Mouse (Mus musculus) Patski (cell line): ENCODE data around the gene Ckap2l. TPM values are rescaled to one million over a fixed set of nuclear protein-coding genes. Genes with fewer than 3 reads are reported as not detected.
A peak's percentile ranks its signal among the peaks of the same experiment; 100 is the strongest.

Experiments used
- ATAC-seq: fragments of 100-300 bp; one replicate; pipeline ENCODE4 v1.8.0; 2021
- CTCF ChIA-PET: fragments of 350-600 bp; sonication (Branson Sonifier 250); formaldehyde crosslinking; loops from one replicate; lab custom pipeline; 2022; ENCODE audit warnings: inconsistent platforms; lab: Charles Lee
- POLR2A ChIA-PET: fragments of 350-600 bp; sonication (Branson Sonifier 250); formaldehyde crosslinking; loops from one replicate; lab custom pipeline; 2022; ENCODE audit warnings: antibody characterized with exemption, inconsistent platforms; lab: Charles Lee
- DNase-seq: peaks from one replicate; pipeline ENCODE4 v3.0.0-alpha.2; 2011; ENCODE audit warnings: low read depth, low spot score
- H3K27me3 ChIP-seq: fragments of 371-371 bp; one replicate; pipeline ENCODE4 v1.5.1; 2021
- CTCF ChIP-seq: fragments of 100-300 bp; IDR thresholded peaks from one replicate; pipeline ENCODE4 v1.5.1; 2021
- in situ Hi-C: fragments of 300-500 bp; cut with MboI; formaldehyde crosslinking; loops from 3 replicates; pipeline ENCODE4 v1.11.1; 2018; ENCODE audit warnings: low pct_unique_long_range_greater_than_20kb, mixed read lengths
- polyA plus RNA-seq: library from polyadenylated mRNA; unstranded; gene quantifications from one replicate; pipeline ENCODE4 v1.2.3, GENCODE M21; 2021

The Ckap2l gene
- 27.6 TPM for polyA plus RNA-seq

DNA sequence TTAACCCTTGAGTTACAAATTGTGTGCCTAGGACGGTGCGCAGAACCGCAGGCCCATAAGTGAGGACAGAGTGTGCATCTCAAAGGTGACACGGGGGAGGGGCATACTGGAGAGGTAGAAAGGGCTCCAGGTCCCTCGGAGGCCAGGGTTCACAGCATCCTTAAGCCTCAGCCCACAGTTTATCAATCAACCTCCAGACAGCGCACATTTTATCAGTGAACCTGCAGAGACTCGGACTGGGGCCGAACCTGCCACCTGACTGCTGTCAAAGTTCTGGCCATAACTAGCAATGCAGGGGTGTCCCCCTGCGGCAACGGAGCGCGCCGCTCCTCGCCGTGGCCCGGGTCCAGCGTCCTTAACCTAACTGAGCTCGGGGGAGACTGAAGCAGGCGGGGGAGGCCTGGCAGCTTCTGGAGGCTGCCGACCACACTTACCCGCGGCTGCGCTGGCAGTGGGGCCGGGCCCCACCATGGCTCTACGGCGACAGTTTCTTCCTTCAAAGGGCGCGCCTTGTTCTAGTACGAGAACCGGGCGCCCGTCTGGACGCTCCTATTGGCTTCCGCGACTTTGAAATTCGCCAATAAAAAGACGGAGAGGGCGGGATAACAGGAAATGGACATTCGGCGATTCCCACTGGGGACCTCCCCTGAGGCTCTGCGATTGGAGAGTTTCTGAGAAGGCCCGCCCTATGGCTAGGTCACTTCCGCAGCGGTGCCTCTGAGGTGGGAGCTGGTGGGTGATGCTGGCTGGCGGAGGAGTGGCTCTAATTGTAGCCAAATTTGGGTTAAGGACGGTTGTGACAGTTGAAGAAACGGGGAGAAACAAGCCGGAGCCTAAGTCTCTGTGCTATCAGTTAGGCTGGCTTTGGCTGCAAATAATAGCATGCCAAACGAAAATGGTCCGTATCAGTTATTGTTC, at the start of gene Ckap2l:
Gene Ckap2l (minus strand): TSS at position 542 of the 918 bp plus-strand sequence.
- DNase-seq (peak; percentile 81), ATAC-seq (peak; percentile 99)
- in situ Hi-C loops: no loop called here
- CTCF ChIA-PET: no interaction called here
- no peaks in the 10 kb centered on the region for H3K27me3 ChIP-seq
- TF ChIP-seq CTCF: no peak
- POLR2A ChIA-PET: interaction anchor here (0.7 kb wide), 1 partner anchor 28 kb away, joined by 6 read pairs; no protein-coding TSS in a partner anchor

DNA sequence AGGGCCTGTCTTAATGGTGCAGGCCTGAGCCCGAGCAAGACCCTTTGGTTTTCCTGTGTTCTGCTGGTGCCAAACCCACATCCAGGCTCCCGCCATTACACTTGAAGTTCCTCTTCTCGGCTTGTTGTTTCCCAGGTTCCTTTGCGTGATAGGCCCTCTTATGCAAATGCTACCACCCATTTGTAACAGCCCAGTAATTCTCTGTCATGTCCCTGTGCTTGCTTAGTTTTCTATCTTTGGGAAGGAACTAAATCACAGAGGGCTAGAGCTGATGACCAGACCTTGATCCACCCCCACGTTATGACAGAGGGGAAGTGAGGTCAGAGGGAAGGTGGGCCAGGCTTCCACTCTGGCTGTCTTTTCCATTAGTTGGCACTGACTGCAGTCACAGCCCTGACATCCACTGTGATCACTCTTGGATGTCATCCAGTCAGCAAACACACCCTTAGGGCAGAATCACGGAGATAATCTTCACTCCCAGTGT, 41.2 kb upstream of the Ckap2l start:
- TF ChIP-seq CTCF: no peak
- in situ Hi-C loops: no loop called here
- DNase-seq: peak; percentile 20
- ChIA-PET CTCF (no interaction called here), POLR2A (no interaction called here)
- H3K27me3 ChIP-seq: no peaks in the 10 kb centered on the region
- no peak for ATAC-seq

DNA sequence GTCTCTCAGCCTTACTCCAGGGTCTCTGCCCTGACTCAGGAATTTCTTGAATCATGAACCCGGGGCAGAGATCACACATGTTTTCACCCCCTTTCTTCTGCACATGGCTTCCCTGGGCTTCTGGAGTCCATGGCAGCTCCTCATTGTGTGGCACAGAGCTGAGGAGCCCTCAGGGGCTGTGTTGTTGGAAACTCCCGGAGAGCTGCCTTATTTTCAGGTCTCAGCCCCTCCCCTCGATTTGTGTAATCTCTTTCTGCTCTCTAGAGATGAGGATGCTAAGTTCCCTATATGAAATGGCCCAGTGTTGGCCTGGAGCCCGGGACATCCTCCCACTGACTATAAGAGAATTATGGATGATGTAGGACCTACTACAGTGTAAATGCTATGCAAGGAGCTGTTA, 36.5 kb upstream of the Ckap2l start:
- CTCF ChIA-PET: no interaction called here
- POLR2A ChIA-PET: interaction anchor here (0.7 kb wide), 1 partner anchor 9 kb away, joined by 3 read pairs; no protein-coding TSS in a partner anchor
- in situ Hi-C loops: no loop called here
- no peak for DNase-seq
- no peaks in the 10 kb centered on the region for H3K27me3 ChIP-seq
- TF ChIP-seq CTCF: no peak
- ATAC-seq: no peak

DNA sequence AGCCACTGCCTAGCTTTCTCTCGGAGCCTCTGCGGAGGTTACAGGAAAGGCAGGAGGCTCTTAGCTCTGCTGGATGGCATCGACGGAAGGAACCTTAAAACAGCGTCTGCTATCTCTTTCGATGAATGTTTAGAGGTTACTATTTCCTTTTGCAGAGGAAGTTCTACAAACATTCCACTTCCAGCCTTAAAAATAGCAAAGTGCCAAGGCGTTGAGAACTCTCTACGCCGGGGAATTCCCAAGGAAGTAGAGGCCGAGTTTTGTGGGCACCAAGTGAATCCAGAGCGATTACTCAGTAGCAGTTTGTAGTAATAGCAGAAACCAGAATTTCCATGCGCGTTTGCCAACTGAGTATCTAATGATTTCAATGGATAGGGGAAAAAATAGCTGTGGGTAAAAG, 33.5 kb upstream of the Ckap2l start:
- ATAC-seq (peak; percentile 62), DNase-seq (peak; percentile 82)
- in situ Hi-C loops: no loop called here
- CTCF ChIA-PET: no interaction called here
- no peak for TF ChIP-seq CTCF
- no peaks in the 10 kb centered on the region for H3K27me3 ChIP-seq
- POLR2A ChIA-PET: no interaction called here

DNA sequence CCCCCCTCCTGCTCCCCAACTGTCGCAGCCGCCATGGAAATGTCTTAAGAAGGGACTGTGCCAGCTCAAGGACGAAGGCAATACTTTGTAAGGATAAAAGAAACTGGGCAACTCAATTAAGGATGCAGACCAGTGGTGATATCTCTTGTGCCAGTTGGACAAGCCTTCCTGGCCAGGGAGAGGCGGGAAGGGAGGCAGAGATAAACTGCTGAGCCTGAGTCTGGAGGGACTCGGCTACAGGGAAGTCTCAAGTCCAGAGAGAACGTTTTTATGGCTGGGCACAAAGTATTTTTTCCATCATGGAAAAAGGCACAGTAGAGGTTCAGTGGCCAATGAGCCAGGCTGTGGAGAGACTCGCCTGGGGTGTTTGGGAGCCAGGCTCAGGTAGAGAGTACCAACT, 33.0 kb upstream of the Ckap2l start:
- ChIA-PET CTCF (no interaction called here), POLR2A (no interaction called here)
- TF ChIP-seq CTCF: no peak
- DNase-seq (no peak), ATAC-seq (no peak)
- in situ Hi-C loops: no loop called here
- H3K27me3 ChIP-seq: no peaks in the 10 kb centered on the region

DNA sequence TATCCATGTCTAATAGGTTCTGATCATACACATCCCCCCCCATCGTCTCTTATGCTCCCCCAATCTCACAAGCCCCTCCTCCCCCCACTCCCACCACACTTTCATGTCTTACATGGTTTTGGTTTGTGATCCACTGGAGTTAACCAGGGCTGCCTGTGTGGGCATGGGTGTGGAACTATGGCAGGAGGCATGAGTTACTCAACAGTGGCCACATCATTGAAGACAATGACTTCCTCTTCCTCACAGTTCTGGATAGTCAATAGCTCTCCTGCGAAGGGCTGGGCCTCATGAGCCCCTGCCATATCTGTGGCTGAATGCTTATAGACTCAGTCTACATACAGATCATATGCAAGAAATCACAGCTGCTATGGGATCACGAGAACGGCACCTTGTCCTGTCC, 31.2 kb upstream of the Ckap2l start:
- POLR2A ChIA-PET: interaction anchor here (0.6 kb wide), 1 partner anchor 217 kb away, joined by 8 read pairs; no protein-coding TSS in a partner anchor
- in situ Hi-C loops: no loop called here
- CTCF ChIA-PET: no interaction called here
- TF ChIP-seq CTCF: no peak
- no peak for DNase-seq
- ATAC-seq: no peak
- no peaks in the 10 kb centered on the region for H3K27me3 ChIP-seq

DNA sequence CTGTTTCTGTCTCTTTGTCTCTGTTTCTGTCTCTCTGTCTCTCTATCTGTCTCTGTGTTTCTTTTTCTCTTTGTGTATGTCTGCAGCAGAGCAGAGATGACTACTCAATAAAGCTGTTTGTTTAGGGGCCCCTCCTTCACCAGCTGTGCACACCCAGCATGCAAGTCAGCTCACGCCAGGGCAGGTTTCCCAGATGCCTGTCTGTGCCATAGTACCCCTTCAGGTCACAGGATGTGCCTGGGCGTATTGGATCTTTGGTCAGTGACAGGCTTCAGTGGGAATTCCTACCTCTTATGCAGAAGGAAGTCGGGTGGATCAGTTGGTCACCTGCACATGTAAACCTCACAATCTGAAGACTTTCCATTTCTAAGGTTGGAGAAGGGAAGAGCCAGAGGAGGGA, 27.2 kb upstream of the Ckap2l start:
- no peaks in the 10 kb centered on the region for H3K27me3 ChIP-seq
- in situ Hi-C loops: no loop called here
- TF ChIP-seq CTCF: no peak
- DNase-seq (no peak), ATAC-seq (no peak)
- CTCF ChIA-PET: interaction anchor here (0.7 kb wide), 1 partner anchor 148 kb away, joined by 3 read pairs; no protein-coding TSS in a partner anchor
- POLR2A ChIA-PET: interaction anchor here (0.6 to 0.8 kb wide), 2 partner anchors 9 to 27 kb away, joined by 3 to 6 read pairs; partner anchors contain the start of gene Ckap2l

DNA sequence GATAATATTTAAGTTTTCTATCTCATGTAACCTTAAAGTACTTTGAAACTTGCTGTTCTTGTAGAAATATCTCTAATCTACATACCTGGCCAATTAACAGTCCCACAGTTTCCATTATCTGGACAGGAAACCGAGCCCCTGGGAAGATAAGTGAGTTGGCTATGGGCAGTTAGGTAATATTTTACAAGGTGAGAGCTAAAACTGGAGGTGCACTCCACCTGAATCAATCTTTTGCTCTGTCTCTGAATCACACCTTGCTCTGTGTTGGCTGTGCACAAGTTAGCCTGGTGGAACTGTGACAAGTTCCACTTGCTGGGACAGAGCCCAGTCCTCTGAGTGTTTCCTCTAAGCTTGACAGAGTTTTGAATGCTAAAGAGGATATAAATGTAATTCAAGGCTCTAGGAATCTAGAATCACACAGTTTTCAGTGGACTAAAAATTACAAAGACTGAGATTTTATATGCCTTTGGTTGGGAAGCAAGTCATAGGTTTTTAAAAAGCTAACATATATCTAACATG, 25.2 kb upstream of the Ckap2l start:
- H3K27me3 ChIP-seq: no peaks in the 10 kb centered on the region
- POLR2A ChIA-PET: no interaction called here
- in situ Hi-C loops: no loop called here
- CTCF ChIA-PET: no interaction called here
- TF ChIP-seq CTCF: no peak
- ATAC-seq: no peak
- DNase-seq: no peak

DNA sequence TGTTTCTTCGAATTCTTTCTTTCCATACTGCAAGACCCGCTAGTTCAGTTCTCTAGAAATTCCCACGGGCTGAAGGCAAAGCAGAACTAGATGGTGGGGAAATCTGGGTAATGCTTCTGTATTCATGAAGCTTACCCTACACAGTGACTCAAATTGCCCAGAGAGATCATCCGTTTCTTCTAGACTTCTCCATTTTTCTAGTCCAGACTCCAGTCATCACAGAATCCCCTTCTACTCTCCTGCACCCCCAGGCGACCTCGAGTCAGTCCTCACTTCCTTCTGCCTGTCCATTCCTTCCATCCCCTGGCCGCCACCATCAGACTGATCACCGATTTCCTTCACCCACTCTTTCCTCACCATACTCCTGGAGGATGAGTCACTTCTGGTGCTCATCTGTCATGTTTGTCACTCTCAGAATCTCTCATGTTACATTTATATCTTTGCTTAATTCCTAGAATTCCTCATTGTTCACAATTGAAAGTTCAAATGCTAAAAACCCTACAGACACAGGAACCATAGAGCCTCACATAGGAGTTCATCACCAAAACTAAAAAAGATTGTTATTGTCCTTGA, 23.1 kb upstream of the Ckap2l start:
- TF ChIP-seq CTCF: no peak
- ChIA-PET CTCF (interaction anchor here (1.0 kb wide), 1 partner anchor 21 kb away, joined by 5 read pairs; no protein-coding TSS in a partner anchor), POLR2A (no interaction called here)
- ATAC-seq (no peak), DNase-seq (no peak)
- in situ Hi-C loops: no loop called here
- H3K27me3 ChIP-seq: no peaks in the 10 kb centered on the region

DNA sequence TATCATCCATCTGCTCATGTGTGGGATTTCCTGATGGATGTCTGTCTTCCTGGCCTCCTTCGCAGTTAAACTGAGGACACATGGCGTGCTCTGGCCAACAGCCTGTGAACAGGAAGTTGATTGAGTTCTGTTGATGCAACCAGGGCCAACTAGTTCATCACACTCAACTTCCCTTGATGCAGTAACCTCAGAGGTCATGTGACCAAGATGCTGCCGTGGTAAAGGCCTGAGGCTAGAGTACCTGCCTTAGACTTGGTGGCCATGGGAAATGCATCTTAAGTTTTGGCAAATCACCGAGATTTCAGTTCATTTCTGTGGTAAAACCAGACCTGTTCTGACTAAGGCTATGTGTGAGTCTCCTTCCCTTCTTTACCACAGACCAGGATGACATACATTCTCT, 18.8 kb upstream of the Ckap2l start:
- no peak for ATAC-seq
- in situ Hi-C loops: loop anchor here (10.0 kb wide), 1 partner anchor 89 kb away; no protein-coding TSS in a partner anchor
- CTCF ChIA-PET: interaction anchor here (0.8 kb wide), 1 partner anchor 46 kb away, joined by 3 read pairs; no protein-coding TSS in a partner anchor
- POLR2A ChIA-PET: no interaction called here
- H3K27me3 ChIP-seq: no peaks in the 10 kb centered on the region
- no peak for DNase-seq
- TF ChIP-seq CTCF: no peak
